Mouse (Mus musculus): ENCODE measurements around the gene C8g. TPM values are rescaled to one million over a fixed set of nuclear protein-coding genes. Genes with fewer than 3 reads are reported as not detected.

Gene C8g
- total and polyA plus RNA-seq, 3 experiments: 2.3 to 5.1 TPM; not detected in 1

DNA sequence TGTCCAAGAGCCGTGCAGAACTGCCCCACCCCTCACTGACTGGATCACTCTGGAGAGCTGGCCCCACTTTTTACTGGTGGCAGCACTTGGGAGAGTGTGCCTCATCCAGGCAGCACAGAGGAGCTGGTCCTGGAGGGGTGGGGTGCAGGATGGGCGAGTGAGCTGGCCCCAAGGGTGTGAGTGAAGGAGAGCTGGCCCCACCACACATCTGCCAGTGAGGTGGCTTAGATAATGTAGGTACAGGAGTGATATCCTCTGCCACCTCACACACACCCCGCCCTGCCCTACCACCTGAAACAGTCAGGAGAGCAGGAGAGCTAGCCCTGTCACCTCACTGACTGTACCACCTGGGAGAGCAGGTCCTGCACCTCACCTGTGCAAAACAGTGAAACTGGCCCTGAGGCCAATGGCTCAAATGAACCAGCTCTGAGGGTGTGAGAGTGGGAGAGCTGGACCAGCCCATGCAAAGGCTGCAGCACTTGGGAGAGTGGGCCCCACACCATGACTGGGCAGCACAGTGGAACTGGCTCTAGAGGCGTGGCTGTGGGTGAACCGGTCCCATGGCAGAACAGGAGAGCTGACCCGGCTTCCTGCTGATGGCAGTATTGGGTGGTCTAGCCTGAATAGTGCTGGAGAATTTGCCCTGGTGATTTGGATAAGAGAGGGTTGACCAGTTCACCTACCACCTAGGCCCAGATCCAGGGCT is 13.4 kb downstream of the C8g start:
- Histone ChIP-seq H3K36me3 (ENCODE audit: control insufficient read depth in 1 of 2, insufficient read depth in 2 of 2, low read length in 2 of 2) (no peaks in the 10 kb centered on the region), H3K27ac (ENCODE audit: control insufficient read depth, low read depth, low read length) (no peak overlapping the region), H3K9ac (ENCODE audit: control insufficient read depth, low read depth, low read length, poor library complexity, severe bottlenecking) (no peak overlapping the region), H3K4me3 (ENCODE audit: control insufficient read depth in 1 of 2, insufficient read depth in 1 of 2, low read depth in 2 of 2, low read length in 2 of 2) (no peak overlapping the region), H3K27me3 (ENCODE audit: control insufficient read depth in 1 of 2, insufficient read depth in 2 of 2, low read length in 2 of 2) (peaks cover 2 to 10% of the 10 kb centered on the region in 2 experiments; a peak in 3 of 4 replicates), H3K9me3 (replicated peaks; ENCODE audit: insufficient read depth, low read length) (no peaks in the 10 kb centered on the region), H3K4me1 (ENCODE audit: control insufficient read depth in 1 of 2, insufficient read depth in 2 of 2, low read length in 2 of 2) (no peaks in the 10 kb centered on the region), H3K79me2 (ENCODE audit: control insufficient read depth, insufficient read depth, low read length, poor library complexity) (no peaks in the 10 kb centered on the region)
- no peak for TF ChIP-seq USF2 (IDR thresholded peaks at IDR 0.05; ENCODE audit: borderline replicate concordance in 1 of 2, insufficient read depth in 1 of 2, low read depth in 1 of 2, low read length in 2 of 2)
- no peak for TF ChIP-seq RCOR1 (IDR thresholded peaks at IDR 0.05; ENCODE audit: low read depth, low read length)
- TF ChIP-seq MAX (IDR thresholded peaks at IDR 0.05; ENCODE audit: low read length): no peak
- no peak for TF ChIP-seq MEF2A (IDR thresholded peaks at IDR 0.05; ENCODE audit: extremely low read depth, insufficient replicate concordance, low read depth, low read length, poor library complexity, severe bottlenecking)
- no peak for TF ChIP-seq CHD2 (IDR thresholded peaks at IDR 0.05; ENCODE audit: low read length)
- no peak for TF ChIP-seq GABPA (IDR thresholded peaks at IDR 0.05; ENCODE audit: low read depth, low read length)
- TF ChIP-seq NRF1 (IDR thresholded peaks at IDR 0.05; ENCODE audit: insufficient read depth, low read depth, low read length, poor library complexity, severe bottlenecking): no peak
- TF ChIP-seq SMC3 (IDR thresholded peaks at IDR 0.05; ENCODE audit: low read depth, low read length): no peak
- no peak for TF ChIP-seq TBP (IDR thresholded peaks at IDR 0.05; ENCODE audit: low read depth, low read length)
- TF ChIP-seq SIN3A (IDR thresholded peaks at IDR 0.05; ENCODE audit: low read length): no peak
- no peak for TF ChIP-seq ZKSCAN1 (IDR thresholded peaks at IDR 0.05; ENCODE audit: low read depth, low read length)
- TF ChIP-seq RAD21 (IDR thresholded peaks at IDR 0.05; ENCODE audit: low read depth, low read length): no peak
- TF ChIP-seq MYC (IDR thresholded peaks at IDR 0.05; ENCODE audit: low read depth, low read length): no peak
- TF ChIP-seq HCFC1 (IDR thresholded peaks at IDR 0.05; ENCODE audit: low read depth, low read length): no peak
- no peak for TF ChIP-seq UBTF (IDR thresholded peaks at IDR 0.05; ENCODE audit: borderline replicate concordance, insufficient read depth, low read depth, low read length)
- TF ChIP-seq POLR2AphosphoS5 (IDR thresholded peaks at IDR 0.05; ENCODE audit: borderline replicate concordance, low read depth, low read length): no peak
- TF ChIP-seq POLR2AphosphoS2 (IDR thresholded peaks at IDR 0.05; ENCODE audit: low read length): no peak
- no peak for TF ChIP-seq KAT2A (conservative IDR thresholded peaks at IDR 0.05; ENCODE audit: low read depth, low read length)
- no peak for TF ChIP-seq TAL1 (IDR thresholded peaks at IDR 0.05; ENCODE audit: low read length)
- TF ChIP-seq CTCF (IDR thresholded peaks at IDR 0.05 in 2 of 3, conservative IDR thresholded peaks at IDR 0.05 in 1 of 3; ENCODE audit: control insufficient read depth in 1 of 3, insufficient read depth in 1 of 3, low read depth in 2 of 3, low read length in 3 of 3, poor library complexity in 1 of 3, severe bottlenecking in 1 of 3): no peak
- no peak for DNase-seq (ENCODE audit: low read depth, low spot score)

Measured in MEL (cell line).